17 mouse cellular contexts compared by ENCODE assay signal in the genomic region with DNA sequence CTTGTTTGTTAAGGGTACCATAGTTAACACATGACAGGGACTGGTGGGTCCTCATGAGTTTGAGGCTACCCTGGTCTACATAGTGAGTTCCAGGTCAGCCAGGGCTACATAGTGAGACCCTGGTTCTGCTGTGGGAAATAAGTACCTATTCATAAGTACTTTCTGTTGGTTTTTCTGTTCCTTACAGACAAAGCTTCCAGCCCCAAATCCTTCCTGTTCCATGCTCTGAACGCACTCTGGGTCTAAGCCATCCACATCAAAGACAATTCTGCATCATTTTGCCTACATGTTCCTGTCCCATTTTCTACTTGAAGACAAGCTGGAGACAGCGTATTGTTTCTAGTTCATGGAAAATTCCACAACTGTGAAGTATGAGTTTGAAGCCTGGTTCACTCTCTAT. TPM values are rescaled to one million over a fixed set of nuclear protein-coding genes. Genes with fewer than 3 reads are reported as not detected.
"Had no signal": no experiment of that assay in that cellular context is flagged by ENCODE, and none has a peak within 500 bp of the region (broad histone marks: within the 10 kb centered on the region; RNA-seq: fewer than 3 reads in every experiment).

No protein-coding gene starts in this region.

- H3K27me3 ChIP-seq: neural tube, embryonic 13.5 days; neural tube, embryonic 15.5 days; stomach, embryonic 15.5 days had no signal

- H3K9me3 ChIP-seq: midbrain, embryonic 10.5 days; midbrain, embryonic 12.5 days; neural tube, embryonic 13.5 days; neural tube, embryonic 15.5 days; stomach, embryonic 15.5 days had no signal

- H3K4me3 ChIP-seq: midbrain, embryonic 10.5 days; midbrain, embryonic 12.5 days; myocyte; neural tube, embryonic 13.5 days; neural tube, embryonic 15.5 days; stomach, embryonic 15.5 days had no signal

- H3K9ac ChIP-seq: lung, embryonic 14.5 days; midbrain, embryonic 12.5 days; neural tube, embryonic 13.5 days; neural tube, embryonic 15.5 days; stomach, embryonic 15.5 days had no signal

- H3K4me1 ChIP-seq: stomach, embryonic 15.5 days had no signal

- DNase-seq: lung, adult 18-20 months; lung, embryonic 14.5 days; lung, postnatal 10 days; lung, postnatal 4 days; midbrain, embryonic 14.5 days; retina, postnatal 1 day; right cerebral cortex, adult 18-20 months; right cerebral cortex, postnatal 25 days; right cerebral cortex, postnatal 4 days had no signal

- H3K27ac ChIP-seq: midbrain, embryonic 10.5 days; midbrain, embryonic 12.5 days; neural tube, embryonic 13.5 days; neural tube, embryonic 15.5 days; stomach, embryonic 15.5 days; stomach, postnatal 0 days had no signal

- H3K4me2 ChIP-seq: lung, embryonic 14.5 days; midbrain, embryonic 12.5 days; neural tube, embryonic 13.5 days; neural tube, embryonic 15.5 days; stomach, embryonic 15.5 days had no signal

- H3K36me3 ChIP-seq: midbrain, embryonic 10.5 days; midbrain, embryonic 12.5 days; neural tube, embryonic 13.5 days; neural tube, embryonic 15.5 days; stomach, embryonic 15.5 days had no signal

- ATAC-seq: midbrain, embryonic 16.5 days had no signal

RNA-seq across cellular contexts. Expression of a gene that starts 20.0 kb away (rescaled TPM):
- polyA plus RNA-seq: midbrain, embryonic 12.5 days had no signal
